Mouse (Mus musculus): ENCODE results near the gene Crisp2.

- TF ChIP-seq CTCF (IDR thresholded peaks at IDR 0.05; ENCODE audit: low read depth) (peak; percentile 80), EP300 (IDR thresholded peaks at IDR 0.05; ENCODE audit: low read depth) (no peak)
These were observed 17.0 kb upstream of the Crisp2 start for GRCm38 (mm10) chr17:40823817-40824216.
